Mouse (Mus musculus) adrenal gland, adult 2 months (tissue): ENCODE data around the gene Zgrf1. TPM values are rescaled to one million over a fixed set of nuclear protein-coding genes. Genes with fewer than 3 reads are reported as not detected.

Source experiments
- DNase-seq: peaks from one replicate; pipeline ENCODE4 v3.0.0; 2021
- microRNA-seq, 2 experiments: library from miRNA; unstranded; fragments of <30 nt; microRNA quantifications; one replicate each; pipeline ENCODE4 v1.2.0; 2021
- polyA plus RNA-seq: library from polyadenylated mRNA; depleted of rRNA; stranded (reverse); fragments of >200 nt; gene quantifications from 2 replicates; pipeline ENCODE4 v1.2.3, GENCODE M21; 2012; rRNA removed
- total RNA-seq, 2 experiments: library from RNA; stranded (reverse); gene quantifications; 2 replicates each; pipeline ENCODE4 v1.2.3; 2021

The Zgrf1 gene
- total and polyA plus RNA-seq, 3 experiments: 0.18 to 1.1 (median 0.98) TPM

DNA sequence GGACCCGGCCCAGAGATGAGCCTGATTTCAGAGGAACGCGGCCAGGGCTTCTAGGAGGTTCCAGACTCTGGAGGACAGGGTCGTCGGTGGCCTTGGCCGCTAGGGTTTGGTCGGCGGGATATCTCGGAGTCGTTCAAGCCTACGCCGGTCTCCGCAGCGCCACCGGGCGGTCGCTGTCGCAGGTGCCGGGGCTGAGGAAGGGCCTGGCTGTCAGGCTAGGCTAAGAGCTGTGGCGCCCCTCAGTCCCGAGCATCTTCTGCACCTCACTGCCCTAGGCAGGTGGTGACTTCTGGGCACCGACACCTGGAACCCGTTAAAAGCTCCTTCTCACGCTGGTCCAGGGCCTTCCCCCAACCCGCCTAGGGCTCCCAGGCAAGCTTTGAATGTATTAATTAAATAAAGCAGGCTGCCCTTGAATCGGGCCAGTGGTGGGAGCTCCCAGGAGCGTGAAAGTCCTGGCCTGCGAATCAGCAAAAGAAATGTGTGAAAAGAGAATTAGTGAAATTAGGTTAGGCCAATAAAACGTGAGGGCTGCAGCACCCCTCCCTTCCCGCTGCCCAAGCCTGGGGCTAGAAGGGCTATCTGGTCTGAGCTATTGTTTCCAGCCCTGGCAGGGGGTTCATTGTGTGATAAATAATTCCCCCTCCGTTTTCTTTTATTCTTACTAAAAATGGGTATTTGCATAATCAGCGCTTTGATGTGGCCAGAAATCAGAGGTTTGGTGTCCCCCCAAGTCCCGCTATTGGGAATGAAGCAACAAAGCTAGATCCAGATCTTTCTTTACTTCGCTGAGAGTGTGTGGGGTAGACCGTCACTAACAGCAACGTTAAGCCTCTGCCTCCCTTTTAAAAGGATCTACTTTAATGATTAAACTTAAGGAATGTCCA is 86.8 kb downstream of the Zgrf1 start:
- peak; percentile 10 for DNase-seq

DNA sequence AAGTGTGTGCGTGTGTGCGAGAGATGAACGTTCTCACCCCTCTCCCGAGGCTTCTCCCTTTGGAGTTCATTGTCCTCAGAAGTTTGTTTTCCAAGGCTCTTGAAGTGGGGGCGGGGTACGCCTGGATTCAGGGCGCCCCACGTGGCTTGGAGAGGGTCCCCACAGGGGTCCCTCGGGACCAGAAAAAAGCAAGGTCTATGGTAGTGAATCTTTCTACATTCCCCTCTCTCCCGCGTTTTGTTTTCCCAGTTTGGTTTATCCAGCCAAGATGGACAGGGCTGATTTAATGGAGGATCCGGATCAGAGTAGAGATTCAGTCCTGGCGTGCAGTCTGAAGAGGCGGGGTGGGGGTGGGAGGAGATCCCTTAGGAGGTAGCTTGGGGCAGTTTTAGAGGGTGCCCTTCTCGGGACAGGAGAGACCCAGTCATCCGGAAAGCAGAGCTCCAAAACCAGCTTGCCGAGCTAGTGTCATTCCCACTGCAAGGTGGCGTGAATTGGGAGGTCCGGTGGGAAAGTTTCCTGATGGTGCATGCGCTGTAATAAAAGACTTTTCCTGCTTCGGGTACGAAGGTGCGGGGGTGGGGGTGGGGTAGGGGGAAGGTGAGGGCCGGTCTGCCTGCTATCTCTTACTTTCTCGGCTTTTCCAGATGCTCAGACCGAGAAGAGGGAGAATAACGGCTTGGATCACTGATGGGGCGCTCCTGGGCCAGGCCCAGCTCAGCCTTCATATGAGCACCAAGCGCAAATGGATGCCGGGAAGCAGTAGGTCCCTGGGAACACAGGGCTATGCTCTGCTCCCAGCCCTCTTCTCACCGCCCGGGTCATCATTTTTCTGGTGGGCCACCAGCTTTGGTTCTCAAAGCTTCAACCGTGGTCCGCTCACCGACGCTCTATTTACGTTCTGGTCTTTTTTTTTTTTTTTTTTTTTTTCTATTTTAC is 87.7 kb downstream of the Zgrf1 start:
- no peak for DNase-seq

GRCm38 (mm10) chr3:127642211-127642610 is 88.9 kb downstream of the Zgrf1 start:
- DNase-seq: no peak

DNA sequence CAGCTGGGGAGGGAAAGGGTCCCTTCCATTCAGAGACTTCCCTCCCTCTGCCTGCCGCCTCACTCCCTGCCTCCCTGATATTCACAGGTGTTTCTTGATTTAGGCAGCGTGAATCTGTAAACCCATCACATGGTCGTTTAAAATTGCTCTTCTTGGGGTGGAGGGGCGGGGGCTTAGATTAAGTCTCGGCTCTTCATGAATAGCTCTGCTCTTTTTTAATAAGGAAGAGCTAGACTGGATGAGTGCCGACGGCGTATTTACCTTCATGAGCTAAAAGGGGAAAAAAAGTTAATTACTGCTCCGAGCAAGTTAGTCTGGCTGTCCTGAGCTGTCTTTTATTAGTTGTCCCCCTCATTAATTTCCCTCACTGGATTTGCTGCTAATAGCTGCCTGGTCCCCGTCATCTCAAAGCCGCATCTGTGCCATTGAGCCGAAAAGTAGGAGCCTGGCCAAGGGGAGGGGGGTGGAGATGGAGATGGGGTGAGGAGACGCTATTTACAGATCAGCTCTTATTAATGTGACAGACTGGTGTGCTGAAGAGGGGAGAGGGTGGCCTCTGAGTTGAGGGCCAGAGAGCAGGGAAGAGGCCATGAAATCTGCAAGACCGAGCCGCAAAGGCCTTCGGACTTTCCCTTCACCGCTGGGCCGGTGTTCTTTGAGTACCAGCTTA is 93.0 kb downstream of the Zgrf1 start:
- no peak for DNase-seq

GRCm38 (mm10) chr3:127651742-127652653 is 98.7 kb downstream of the Zgrf1 start:
- no peak for DNase-seq

GRCm38 (mm10) chr3:127660712-127661111 is 107.4 kb downstream of the Zgrf1 start:
- no peak for DNase-seq

GRCm38 (mm10) chr3:127661646-127662531 is 108.6 kb downstream of the Zgrf1 start:
- no peak for DNase-seq

Small RNAs within 50 kb of the gene (microRNA-seq; reads per million reads assigned to microRNA genes)
- gene Mir302a (12.8 to 15.6 reads per million in 2 experiments), gene Mir302b (13.6 to 16.5 reads per million in 2 experiments), gene Mir302c (1.3 to 2.1 reads per million in 2 experiments), gene Mir302d (13.8 to 17.8 reads per million in 2 experiments), gene Mir367 (0 reads per million in 2 experiments)

Other genes with a start within 250 kb of the Zgrf1 start
- 10 to 100 TPM; 36.3 to 44.8 TPM for gene Ank2, start 54.1 kb upstream of the Zgrf1 start, total RNA-seq
- gene Ank2, start 54.1 kb upstream of the Zgrf1 start, polyA plus RNA-seq: 19.6 and 30.1 TPM in 2 replicates
- gene Larp7, start 140 bp upstream of the Zgrf1 start, total RNA-seq: 10 to 100 TPM; 20.5 to 23.5 TPM
- gene Larp7, start 140 bp upstream of the Zgrf1 start, polyA plus RNA-seq: not detected in 2 replicates
- gene Neurog2, start 79.6 kb downstream of the Zgrf1 start, total RNA-seq: not detected
- not detected in 2 replicates for gene Neurog2, start 79.6 kb downstream of the Zgrf1 start, polyA plus RNA-seq
- gene Alpk1, start 227.0 kb downstream of the Zgrf1 start, total RNA-seq: 1 to 10 TPM; 6.8 to 9.2 TPM
- 0.75 and 1.2 TPM in 2 replicates for gene Alpk1, start 227.0 kb downstream of the Zgrf1 start, polyA plus RNA-seq
- gene Tifa, start 236.3 kb downstream of the Zgrf1 start, total RNA-seq: 1 to 10 TPM; 3.4 to 6.5 TPM
- gene Tifa, start 236.3 kb downstream of the Zgrf1 start, polyA plus RNA-seq: 16.4 and 23.6 TPM in 2 replicates